Mouse (Mus musculus) brown adipose tissue, adult 24 weeks (tissue): Measurements from ENCODE around the gene Pglyrp2. TPM values are rescaled to one million over a fixed set of nuclear protein-coding genes. Genes with fewer than 3 reads are reported as not detected.
A peak's percentile ranks its signal among the peaks of the same experiment; 100 is the strongest.

Experiments
- H3K27ac ChIP-seq: fragments of 200-500 bp; replicated peaks from 2 replicates; pipeline ENCODE4 v1.5.1; 2012; ENCODE audit warnings: low read depth, mild to moderate bottlenecking, low read length
- H3K4me1 ChIP-seq: fragments of 200-500 bp; 2 replicates; pipeline ENCODE4 v1.6.1; 2012; ENCODE audit warnings: low read length, mixed read lengths; ENCODE audit not compliant: control insufficient read depth, insufficient read depth, insufficient read length
- H3K4me3 ChIP-seq: fragments of 200-500 bp; 2 replicates; pipeline ENCODE4 v1.5.1; 2012; ENCODE audit warnings: low read depth, mild to moderate bottlenecking, low read length, moderate library complexity; ENCODE audit not compliant: insufficient read depth
- polyA plus RNA-seq: library from polyadenylated mRNA; stranded (reverse); fragments of >200 nt; gene quantifications from 2 replicates; pipeline ENCODE4 v1.2.4, GENCODE M21; 2012; ENCODE audit not compliant: missing spikeins, insufficient read depth, insufficient read length

The Pglyrp2 gene
- polyA plus RNA-seq, 1 experiment, result not detected

GRCm38 (mm10) chr17:32426610-32427009, 2.6 kb upstream of the Pglyrp2 start:
- Histone ChIP-seq H3K27ac (no peak overlapping the region), H3K4me3 (no peak overlapping the region), H3K4me1 (no peaks in the 10 kb centered on the region)

GRCm38 (mm10) chr17:32420781-32421180, 3.2 kb downstream of the Pglyrp2 start:
- Histone ChIP-seq H3K4me1 (no peaks in the 10 kb centered on the region), H3K4me3 (no peak overlapping the region), H3K27ac (no peak overlapping the region)

GRCm38 (mm10) chr17:32419989-32420388, 4.0 kb downstream of the Pglyrp2 start:
- Histone ChIP-seq H3K4me3 (no peak overlapping the region), H3K27ac (no peak overlapping the region), H3K4me1 (no peaks in the 10 kb centered on the region)

GRCm38 (mm10) chr17:32416771-32417170, 7.2 kb downstream of the Pglyrp2 start:
- no peak overlapping the region for H3K27ac ChIP-seq
- no peak overlapping the region for H3K4me3 ChIP-seq

GRCm38 (mm10) chr17:32415417-32416020, 8.4 kb downstream of the Pglyrp2 start:
- no peaks in the 10 kb centered on the region for H3K4me1 ChIP-seq
- H3K27ac ChIP-seq, result no peak overlapping the region
- no peak overlapping the region for H3K4me3 ChIP-seq

More at GRCm38 (mm10) chr17:32416771-32417170, 7.2 kb downstream of the Pglyrp2 start:
- no peaks in the 10 kb centered on the region for H3K4me1 ChIP-seq

GRCm38 (mm10) chr17:32411898-32412297, 12.1 kb downstream of the Pglyrp2 start:
- Histone ChIP-seq H3K27ac (no peak overlapping the region), H3K4me3 (no peak overlapping the region), H3K4me1 (no peaks in the 10 kb centered on the region)

GRCm38 (mm10) chr17:32403417-32403816, 20.6 kb downstream of the Pglyrp2 start, which contains the start of gene Rasal3:
Rasal3 (minus strand) TSS chr17:32403583.
- no peaks in the 10 kb centered on the region for H3K4me1 ChIP-seq
- no peak within 1 kb of the TSS for H3K27ac ChIP-seq
- peak within 1 kb of the TSS; percentile 42 for H3K4me3 ChIP-seq

- peak overlapping the region; percentile 42 for H3K4me3 ChIP-seq
- no peak overlapping the region for H3K27ac ChIP-seq
- H3K4me1 ChIP-seq, result no peaks in the 10 kb centered on the region
Measured at GRCm38 (mm10) chr17:32402779-32403157, 21.2 kb downstream of the Pglyrp2 start.

- no peak overlapping the region for H3K4me3 ChIP-seq
- H3K27ac ChIP-seq, result no peak overlapping the region
- H3K4me1 ChIP-seq, result no peaks in the 10 kb centered on the region
Measured at GRCm38 (mm10) chr17:32402011-32402778, 21.8 kb downstream of the Pglyrp2 start.

GRCm38 (mm10) chr17:32396266-32396665, 27.7 kb downstream of the Pglyrp2 start:
- Histone ChIP-seq H3K4me3 (no peak overlapping the region), H3K27ac (no peak overlapping the region), H3K4me1 (peaks cover 4% of the 10 kb centered on the region; the same call in 1 of the 2 replicates)

- peaks cover 4% of the 10 kb centered on the region; the same call in 1 of the 2 replicates for H3K4me1 ChIP-seq
- no peak overlapping the region for H3K4me3 ChIP-seq
- H3K27ac ChIP-seq, result no peak overlapping the region
Measured at GRCm38 (mm10) chr17:32393944-32394343, 30.0 kb downstream of the Pglyrp2 start.

GRCm38 (mm10) chr17:32389101-32389659, 34.8 kb downstream of the Pglyrp2 start, which contains the start of gene Wiz:
Wiz (minus strand) TSS chr17:32389439.
- Histone ChIP-seq H3K4me1 (peaks cover 4% of the 10 kb centered on the region; the same call in 1 of the 2 replicates), H3K27ac (peak within 1 kb of the TSS; percentile 94), H3K4me3 (peak within 1 kb of the TSS; percentile 97)

GRCm38 (mm10) chr17:32388370-32389100, 35.4 kb downstream of the Pglyrp2 start:
- no peaks in the 10 kb centered on the region; the same call in 1 of the 2 replicates for H3K4me1 ChIP-seq
- peak overlapping the region; percentile 38; the same call in 1 of the 2 replicates for H3K27ac ChIP-seq
- H3K4me3 ChIP-seq, result peak overlapping the region; percentile 97

GRCm38 (mm10) chr17:32387986-32388369, 36.0 kb downstream of the Pglyrp2 start:
- peaks cover 2% of the 10 kb centered on the region; the same call in 1 of the 2 replicates for H3K4me1 ChIP-seq
- H3K4me3 ChIP-seq, result peak overlapping the region; percentile 97
- H3K27ac ChIP-seq, result no peak overlapping the region
